Mouse (Mus musculus) liver, embryonic 14.5 days (tissue): ENCODE data around the gene Slc17a2.

Source experiments
- CTCF ChIP-seq: IDR thresholded peaks from 2 replicates; pipeline ENCODE4 v1.5.1; 2016; ENCODE audit warnings: antibody characterized with exemption, low read depth, control low read depth
- EP300 ChIP-seq: IDR thresholded peaks from 2 replicates; pipeline ENCODE4 v1.6.1; 2016; ENCODE audit warnings: antibody characterized with exemption, low read depth

DNA sequence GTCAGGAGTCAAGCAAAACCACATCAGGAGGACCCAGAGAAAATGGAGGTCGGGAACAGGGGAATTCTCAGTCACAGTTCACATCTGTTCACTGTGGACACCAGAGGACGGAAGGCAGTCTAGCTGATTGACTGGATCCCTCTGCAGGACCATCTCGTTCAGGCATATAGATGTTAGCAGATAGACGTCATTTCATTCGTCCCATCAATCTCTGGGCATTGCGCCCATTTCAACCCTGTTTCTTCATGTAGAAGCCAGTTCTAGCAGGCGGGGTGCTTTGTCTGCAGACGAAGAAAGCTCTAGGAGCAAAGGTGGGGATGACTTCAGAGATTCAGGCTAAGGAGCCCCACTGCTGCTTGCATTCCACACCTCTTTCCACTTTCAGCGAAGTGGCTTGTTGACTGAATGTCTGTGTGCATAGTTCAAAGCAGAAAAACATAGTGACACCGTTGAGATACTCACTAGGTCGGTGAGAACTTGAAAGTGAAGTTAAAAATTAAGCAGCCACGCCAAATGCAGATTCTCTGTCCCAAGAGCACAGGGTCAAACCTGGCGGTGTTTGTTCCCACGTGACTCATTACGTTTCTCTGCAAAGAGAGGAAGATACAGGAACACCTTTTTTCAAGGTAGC, at the start of gene Slc17a2:
- no peak for TF ChIP-seq CTCF
- TF ChIP-seq EP300, result no peak
